Mouse (Mus musculus): ENCODE measurements around the gene Ahcyl1.

DNA sequence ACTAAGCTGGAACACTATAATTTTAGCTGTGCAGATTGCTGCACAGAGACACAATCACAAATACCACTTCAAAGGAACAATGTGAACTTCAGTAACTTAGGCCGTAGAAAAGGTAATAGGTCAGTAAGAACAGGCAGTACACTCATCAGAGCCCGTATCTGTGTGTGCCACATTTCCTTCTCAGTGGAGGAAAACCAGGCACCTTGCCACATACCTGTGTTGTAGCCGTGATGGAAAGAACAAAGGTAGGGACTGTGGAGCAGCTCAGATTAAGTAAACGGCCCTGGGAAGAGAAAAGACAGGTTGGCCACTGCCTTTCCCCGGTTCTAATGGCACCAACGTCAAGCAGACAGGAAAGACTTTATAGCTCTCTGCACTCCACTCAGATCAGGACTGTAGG, 28.9 kb downstream of the Ahcyl1 start:
- TF ChIP-seq CTCF (IDR thresholded peaks at IDR 0.05; ENCODE audit: low read depth, low read length) (no peak), GATA1 (IDR thresholded peaks at IDR 0.05; ENCODE audit: borderline replicate concordance, low read length) (no peak), TAL1 (conservative IDR thresholded peaks at IDR 0.05; ENCODE audit: low read depth, low read length) (no peak), POLR2AphosphoS5 (IDR thresholded peaks at IDR 0.05; ENCODE audit: insufficient replicate concordance, low read depth, low read length) (no peak), GATA2 (IDR thresholded peaks at IDR 0.05; ENCODE audit: borderline replicate concordance, low read depth, low read length) (no peak)

All from G1E (cell line).